Mouse (Mus musculus) WW6 (cell line): ENCODE results near the gene Abat.

ENCODE experiments used
- DNase-seq: peaks from one replicate; pipeline ENCODE4 v3.0.0-alpha.2; 2013; ENCODE audit warnings: low read depth, low spot score

Abat gene

DNA sequence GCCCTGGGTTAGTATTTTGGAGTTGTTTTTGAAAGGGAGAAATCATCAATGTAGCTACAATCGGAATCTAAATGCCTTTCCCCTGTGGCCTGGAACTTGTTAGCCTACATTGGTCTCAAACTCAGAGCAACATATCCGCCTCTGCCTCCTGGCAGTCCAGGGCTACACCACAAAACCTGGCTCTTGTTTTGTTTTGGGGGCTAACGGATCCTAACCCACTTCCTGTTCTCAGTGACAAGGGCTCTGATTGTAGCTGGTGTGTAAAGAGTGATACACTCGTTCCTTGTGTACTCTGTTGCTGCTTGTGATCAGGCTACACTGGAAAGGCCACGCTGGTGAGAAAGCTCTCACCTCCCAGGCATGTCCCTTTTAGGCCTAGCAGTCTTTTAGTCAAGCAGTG, 118.2 kb downstream of the Abat start:
- no peak for DNase-seq

DNA sequence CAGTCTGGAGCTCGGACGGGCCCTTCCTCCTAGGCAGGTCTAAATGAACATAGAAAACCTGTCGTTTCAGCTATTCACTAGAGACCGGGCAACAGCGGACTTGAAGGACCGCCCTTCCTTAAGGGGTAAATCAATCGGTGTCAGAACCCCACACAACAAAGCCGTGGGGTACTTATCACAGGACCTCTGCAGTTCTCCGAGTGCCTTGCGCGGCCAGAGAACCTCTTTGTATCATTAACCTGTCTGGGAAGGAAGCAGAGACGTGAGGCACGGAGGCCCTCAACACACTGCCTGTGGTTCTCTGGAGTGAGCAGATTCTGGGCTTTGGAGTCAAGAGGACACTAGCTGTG, 123.6 kb downstream of the Abat start:
- DNase-seq = no peak

DNA sequence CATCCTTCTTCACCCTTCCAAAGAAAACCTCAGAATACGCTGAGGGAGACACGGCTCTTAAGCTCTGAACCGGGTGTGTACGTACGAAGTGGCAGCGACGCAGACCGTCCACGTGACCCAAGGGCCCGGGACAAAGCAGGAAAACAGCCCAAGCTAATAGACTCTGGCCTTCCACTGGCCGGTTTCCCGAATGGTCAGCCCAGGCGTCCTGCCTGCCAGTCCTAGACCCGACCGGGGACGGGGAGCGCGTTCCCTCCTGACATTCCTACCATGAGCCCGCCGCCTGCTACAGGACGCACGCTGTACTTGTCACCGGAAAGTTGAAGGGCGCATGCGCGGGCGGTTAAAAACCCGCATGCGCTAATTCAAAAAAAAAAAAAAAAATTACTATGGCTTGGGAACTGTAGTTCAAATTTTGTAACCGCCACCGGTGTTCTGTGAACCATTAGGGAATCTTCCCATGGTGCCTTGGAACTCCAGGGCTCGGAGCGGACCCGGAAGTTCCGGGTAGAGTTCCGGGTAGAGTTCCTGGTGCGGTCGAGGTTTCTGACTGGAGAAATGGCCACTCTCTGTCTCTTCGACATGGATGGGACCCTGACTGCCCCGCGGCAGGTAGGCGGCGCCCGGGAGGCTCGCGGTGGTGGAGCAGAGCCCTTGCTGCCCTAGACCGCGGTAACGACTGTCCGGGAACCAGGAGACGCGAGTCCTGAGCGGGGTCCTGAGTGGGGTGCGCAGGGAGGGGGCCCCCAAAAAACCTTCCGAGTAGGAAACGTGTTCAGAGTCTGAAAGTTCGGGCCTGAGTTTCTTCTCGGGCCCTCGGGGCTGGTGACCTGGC, 124.2 kb downstream of the Abat start, which contains the start of the genes Pmm2 and Tmem186:
Gene Pmm2, plus strand, starts transcription at position 458 of the 835 bp plus-strand sequence.
Gene Tmem186, minus strand, starts transcription at position 496 of the 835 bp plus-strand sequence.
- DNase-seq = peak; percentile 70

DNA sequence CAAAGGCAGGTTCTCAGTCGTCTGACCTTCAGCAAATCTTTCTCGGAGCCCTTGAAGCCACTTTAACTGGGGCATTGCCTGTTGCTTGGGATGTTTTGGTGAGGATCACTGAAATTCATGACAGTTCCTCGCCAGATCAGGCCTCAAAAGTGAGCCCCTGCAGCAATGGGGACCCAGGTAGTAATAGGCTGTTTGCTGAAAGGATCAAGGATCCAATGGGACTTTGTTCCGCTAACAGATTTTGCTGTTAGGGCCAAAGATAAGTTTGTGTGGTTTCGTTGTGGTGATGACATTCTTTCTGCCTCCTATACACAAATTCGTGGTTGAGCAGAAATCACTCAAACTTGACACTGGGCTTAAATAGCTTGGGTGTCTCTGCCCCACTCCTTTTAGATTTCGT, 124.9 kb downstream of the Abat start:
- no peak for DNase-seq

DNA sequence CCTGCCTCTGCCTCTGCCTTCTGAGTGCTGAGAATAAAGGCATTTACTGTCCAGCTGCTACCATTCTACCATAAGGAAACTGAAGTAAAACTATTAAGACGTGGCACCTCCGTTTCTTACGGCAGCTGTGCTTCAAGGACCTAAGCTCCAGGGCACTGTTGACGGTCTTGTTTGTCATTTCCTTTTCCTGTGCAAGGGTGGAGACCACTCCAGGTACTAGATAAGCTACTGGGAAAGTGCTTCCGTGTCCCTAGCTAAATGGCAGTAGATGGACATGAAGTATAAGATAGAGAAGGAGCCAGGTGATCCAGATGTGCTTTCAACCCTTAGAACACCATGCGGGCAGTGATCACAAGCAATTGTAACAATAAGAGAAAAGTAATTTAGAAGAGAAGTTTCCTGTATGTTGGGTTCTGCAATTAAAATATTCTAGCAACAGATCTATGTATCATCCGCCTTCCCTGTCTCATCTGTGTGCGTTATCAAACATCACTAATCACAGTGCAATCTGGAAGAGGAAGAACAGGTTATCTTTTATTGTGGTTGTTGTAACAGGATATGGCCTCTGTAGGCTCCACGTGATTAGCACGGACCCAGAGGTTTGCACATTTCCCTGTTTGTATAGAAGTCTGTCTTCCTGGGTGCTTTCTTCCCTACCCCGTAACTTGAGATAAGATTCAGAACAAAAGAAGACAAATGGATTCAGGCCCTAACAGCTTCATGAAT, 126.4 kb downstream of the Abat start:
- no peak for DNase-seq

DNA sequence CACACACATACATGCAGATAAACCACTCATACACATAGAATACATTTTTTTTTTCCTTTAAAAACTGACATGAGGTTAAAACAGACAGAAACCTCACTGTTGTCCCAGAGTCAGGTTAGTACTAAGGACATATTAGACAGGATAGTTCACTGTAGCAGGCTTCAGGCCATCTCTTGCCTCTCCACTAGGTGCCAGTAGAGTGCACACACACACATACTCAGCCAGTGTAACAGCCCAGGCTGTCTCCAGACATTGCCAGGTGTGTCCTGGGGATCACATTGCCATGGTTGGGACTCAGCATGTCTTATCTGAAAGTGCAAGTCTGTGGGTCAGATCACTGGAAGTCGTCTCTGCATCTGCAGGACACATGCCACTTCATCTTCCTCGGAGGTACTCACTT, 130.6 kb downstream of the Abat start:
- DNase-seq = no peak

DNA sequence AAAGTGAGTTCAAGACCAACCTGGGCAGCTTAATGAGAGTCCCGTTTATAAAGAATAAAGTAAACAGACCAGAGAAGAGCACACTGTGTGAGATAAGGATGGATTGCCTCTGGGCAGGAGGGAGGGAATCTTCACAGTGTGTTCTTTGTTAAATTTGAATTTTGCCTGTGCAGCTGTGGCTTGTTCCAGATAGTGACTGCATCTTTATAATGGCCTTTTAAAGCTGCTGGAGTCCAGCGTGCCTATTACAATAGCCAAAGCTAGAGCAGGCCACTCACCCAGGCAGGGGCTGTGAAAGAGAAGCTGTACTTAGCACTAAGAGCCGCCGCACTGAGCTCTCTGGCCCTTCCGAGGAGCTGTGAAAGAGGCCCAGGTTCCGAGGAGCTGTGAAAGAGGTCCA, 132.3 kb downstream of the Abat start:
- no peak for DNase-seq

DNA sequence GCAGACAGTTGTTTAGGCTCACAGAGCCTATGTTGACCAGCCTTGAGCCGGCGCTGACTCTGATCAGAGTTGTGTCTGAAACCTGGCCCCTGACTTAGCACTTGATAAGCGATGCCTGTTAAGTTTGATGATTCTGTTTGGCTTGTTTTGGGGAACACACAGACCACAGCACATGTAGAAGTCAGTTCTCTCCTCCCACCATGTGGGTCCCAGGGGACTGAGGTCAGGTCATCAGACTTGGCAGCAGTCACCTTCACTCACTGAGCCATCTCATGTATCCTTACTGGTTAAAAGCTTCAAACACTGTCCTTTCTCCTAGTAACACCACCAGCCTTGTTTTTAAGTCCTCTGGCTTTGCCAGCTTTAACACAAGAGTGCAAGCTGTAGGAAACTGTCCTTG, 136.8 kb downstream of the Abat start:
- no peak for DNase-seq

DNA sequence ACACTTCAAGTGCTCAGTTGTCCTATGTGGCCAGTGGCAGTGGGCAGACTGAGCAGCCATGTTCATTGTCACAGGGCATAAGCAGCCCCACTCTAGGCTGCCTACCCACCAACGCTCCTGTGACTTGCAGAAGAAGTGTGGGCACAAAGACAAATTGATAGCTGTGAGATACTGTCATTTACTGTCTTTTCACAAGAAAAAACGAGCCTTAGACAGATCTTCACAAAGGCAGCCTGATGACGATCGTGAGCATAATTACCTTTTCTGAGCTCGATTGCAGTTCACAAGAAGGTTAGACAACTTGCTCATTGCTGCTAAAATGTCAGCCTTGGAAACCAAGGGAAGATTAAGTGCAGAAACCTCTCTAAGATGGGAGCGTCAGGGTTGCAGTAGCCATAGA, 141.9 kb downstream of the Abat start:
- DNase-seq = no peak

DNA sequence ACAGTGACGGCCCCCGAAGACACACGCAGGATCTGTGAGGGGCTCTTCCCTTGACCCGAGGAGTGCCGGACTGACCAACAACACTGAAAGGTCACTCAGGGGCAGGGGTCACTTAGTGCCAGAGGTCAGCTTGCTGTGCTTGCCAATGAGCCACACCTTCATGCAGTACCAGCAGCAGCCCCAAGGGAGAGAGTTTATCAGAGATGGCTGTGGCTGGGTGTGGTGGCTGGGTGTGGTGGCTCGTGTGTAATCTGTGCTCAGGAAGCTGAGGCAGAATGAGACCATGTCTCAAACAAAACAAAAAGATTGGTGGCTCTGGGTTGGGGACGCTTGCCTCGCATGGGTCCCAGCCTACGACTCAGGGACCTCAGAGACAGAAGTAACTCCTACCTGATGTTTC, 142.4 kb downstream of the Abat start:
- no peak for DNase-seq

DNA sequence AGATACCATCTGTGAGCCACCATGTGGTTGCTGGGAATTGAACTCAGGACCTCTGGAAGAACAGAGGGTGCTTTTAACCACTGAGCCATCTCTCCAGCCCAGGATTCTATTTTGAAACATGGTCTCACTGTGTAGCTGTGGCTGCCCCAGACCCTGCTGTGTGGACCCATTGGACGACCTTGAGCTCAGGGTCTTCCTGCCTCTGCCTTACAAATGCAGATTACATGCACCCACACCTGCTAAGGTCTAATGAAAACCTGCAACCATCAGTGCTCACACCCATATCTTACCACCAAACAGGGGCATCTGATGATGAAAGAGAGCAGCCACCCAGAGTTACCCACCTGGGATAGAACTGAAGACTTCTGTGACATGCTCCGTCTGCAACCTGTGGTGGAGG, 143.0 kb downstream of the Abat start:
- DNase-seq = no peak

DNA sequence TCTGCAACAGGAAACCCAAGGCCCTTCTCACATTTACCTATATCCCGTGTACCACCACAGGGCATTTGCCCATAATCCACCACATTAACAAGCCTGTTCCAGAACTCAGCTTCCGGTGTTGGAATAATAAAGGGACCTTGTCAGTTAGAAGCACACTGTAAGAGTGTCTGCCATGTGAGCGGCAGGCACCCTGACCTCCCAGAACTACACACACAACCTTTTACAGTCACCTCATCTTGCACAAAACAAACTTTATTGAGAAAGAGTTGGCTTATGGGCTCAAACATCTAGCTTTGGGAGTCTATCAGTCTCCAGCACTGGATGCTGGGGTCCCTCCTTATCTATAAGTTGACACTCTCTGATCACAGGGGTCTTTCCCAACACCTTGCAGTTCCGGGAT, 145.1 kb downstream of the Abat start:
- no peak for DNase-seq

DNA sequence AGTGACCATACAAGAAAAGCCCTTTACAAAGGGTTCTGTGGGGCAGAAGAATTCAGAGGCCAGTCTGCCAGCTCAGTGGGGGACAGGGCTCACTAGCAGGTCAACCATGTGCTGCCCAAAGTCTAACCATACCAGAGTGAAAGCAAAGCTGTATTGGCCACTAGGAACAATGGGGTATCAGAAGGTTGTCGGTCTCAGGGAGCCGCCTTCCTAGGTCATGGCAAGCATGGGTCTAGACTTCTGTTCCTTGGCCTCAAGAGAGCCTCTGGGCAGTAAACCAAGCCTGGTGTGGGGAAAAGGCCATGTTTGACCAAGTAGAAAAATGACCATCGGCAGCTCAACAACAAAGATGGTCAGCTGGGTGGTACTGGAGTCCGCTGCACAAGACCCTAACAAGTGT, 145.5 kb downstream of the Abat start:
- no peak for DNase-seq

DNA sequence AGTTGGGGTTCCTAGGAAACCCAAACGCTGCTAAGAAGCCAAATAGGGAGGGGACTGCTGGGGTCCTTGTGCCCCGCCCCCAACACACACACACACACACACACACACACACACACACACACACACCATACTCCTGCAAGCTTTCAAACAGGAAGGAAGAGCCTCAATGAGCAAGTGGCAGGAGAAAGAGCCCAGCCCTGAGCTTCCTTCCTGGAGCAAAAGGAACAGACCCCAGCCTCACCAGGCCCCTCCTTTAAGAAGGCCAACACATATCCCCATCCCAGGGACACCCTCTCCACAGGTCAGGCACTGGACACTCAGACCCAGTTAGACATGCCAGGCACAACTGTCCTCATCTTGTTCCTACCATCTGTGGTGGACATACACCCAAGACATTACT, 149.8 kb downstream of the Abat start:
- no peak for DNase-seq

DNA sequence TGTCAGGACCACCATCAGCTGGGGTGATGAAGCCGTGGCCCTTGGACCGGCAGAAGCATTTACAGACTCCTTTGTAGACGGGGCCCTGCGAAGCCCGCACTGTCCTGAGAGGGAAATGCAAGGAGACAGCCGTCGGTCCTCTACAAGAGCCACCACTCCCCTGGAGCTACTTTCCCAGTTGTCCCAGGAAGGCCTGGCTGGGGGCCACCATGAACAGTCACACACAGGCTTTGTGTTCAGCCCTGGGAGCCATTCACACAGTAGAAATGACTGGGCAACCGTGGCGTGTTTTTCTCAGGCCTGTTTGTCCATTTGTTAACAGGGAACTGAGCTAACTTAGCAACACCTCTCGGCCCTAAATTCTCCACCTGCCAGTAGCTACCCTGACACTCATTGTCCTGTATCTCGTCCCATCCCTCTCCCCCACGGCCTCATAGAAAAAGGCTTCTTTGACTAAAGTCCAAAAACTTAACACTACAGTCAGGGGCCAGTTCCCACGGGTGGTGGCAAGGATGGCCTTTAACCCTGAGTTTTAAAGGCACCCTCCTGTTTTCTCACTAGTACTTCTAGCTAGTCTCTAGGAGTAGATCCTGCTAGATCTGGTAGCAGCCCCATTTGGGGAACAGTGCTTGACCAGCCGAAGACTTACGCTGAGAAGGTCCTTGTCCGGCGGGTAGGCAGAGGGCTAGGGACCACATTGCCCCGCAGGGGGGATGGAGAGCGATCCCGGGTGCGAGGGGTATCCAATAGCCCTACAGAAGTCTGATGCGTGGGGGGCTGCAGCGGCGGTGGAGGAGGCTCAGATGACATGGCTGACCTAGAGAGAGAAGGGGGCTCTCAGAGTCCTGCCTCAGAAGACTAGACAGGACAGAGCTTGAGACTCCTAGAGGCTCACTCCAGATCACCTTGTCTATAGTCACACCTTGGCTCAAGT, 150.6 kb downstream of the Abat start:
- no peak for DNase-seq

DNA sequence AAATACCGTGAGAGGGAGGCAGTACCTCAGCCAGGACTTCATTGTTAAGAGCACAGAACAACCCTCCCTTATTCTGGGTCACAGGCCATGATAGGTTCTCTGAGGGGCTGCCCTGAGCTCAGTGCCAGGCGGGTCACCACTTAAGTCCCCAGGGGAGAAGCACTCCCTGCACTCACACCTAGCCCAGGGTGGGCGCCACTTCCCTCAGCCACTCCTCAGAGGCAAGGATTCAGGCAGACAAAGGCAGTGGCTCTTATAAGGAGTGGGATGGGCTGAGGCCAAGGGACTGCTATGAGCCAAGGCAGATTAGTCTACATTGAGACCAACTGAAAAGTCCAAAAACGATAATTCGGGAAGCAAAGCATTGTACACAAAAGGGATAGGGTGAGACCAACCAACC, 152.1 kb downstream of the Abat start:
- DNase-seq = no peak

DNA sequence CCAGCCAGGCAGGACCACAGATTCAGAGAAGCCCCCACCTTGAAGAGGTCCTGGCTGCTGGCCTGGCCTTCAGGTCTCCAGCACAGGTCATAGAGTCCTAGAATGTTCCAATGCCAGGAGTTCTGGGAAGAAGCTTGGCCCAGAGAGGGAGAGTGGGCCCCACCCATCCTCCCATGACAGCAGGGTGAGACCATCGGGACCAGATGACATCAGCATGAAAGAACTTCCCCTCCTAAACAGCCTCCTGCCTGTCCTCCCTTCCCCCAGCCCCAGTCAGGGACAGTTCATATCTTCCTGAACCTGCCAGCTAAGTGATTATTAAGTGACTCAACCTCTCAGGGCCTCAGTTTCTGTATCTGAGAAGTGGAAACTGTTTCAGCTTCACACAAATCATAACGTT, 153.2 kb downstream of the Abat start:
- no peak for DNase-seq

DNA sequence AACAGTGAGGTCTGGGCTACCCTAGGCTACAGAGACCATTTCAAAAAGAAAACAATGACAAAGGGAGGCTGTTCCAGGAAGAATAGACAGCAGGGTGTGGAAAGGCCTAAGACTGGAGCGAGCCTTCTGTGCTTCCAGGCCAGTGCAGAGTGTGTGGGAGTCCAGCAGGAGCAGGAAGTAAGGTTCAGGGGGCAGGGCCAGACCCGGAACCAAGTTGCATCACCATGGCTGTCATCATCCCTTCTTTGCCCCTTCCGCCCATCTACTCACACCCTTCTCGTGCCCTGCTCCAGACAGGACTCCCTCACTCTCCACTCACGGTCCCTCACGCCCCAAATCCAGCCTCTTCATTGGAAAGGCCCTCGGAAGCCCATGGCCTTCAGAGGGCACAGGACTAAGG, 154.0 kb downstream of the Abat start:
- DNase-seq = no peak

DNA sequence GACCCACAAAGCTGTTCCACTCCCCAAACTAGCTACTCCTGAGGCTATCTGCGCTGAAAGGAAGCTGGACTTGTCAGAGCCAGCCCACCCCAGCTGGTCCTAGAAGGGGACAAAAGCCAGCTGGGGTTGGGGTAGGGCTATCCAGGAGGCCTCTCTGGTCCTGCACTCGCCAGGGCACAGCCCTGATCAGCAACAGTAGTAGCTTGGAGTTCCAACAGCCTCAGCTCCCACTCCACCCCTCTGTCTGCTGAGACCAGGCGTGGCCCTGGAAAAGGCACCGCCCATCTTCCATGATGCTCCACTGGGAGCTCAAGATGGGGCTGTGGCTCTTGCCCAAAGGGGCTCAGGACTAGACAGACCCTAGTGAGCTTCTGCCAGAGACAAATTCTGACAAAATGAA, 154.6 kb downstream of the Abat start:
- DNase-seq = no peak

DNA sequence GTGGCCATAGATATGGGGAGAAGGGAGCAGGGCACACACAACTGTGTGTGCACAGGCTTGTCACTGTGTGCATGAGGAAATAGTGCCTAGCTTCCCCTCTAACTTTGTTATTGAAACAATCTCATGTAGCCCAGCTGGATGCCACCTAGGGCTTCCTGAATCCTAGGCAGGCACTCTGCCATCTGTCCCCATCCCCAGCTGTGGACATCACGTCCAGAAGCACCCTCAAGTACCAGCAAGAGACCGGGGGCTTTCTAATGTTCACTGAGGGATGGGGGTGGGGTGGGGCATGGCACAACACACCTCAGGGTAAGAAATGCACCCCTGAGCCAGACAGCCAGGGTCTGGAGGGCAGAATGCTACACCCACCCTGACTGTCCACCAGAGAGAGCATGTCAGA, 155.2 kb downstream of the Abat start:
- DNase-seq = no peak

DNA sequence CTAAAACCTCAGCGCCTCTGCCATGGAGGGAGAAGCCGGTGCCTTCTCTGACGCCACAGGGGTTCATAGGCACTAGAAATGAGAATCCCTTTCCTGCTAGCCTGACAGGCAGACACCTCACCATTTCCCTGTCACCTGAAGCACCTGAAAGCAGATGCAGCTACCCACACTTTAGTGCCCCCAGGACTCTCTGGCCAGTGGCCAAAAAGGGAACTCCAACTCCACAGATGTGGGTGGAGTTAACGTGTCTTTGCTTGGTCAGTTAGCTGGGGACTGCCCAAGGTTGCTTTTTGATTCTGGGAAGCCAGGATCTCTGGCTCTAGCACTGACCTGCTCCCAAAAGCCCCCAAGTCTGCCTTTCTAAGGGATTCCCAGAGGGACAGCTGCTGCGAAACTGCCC, 156.2 kb downstream of the Abat start:
- DNase-seq = no peak
